17 mouse cellular contexts compared by ENCODE assay signal in genomic region chr11:34384178-34384577, GRCm38 (mm10).
"Had no signal": no experiment of that assay in that cellular context is flagged by ENCODE, and none has a peak within 500 bp of the region (broad histone marks: within the 10 kb centered on the region; RNA-seq: fewer than 3 reads in every experiment).

No protein-coding gene starts in this region.

- H3K36me3 ChIP-seq: limb, embryonic 12.5 days; limb, embryonic 15.5 days; stomach, embryonic 15.5 days had no signal

- H3K4me1 ChIP-seq: limb, embryonic 15.5 days; stomach, embryonic 15.5 days had no signal

- H3K4me2 ChIP-seq: limb, embryonic 12.5 days; limb, embryonic 15.5 days; liver, embryonic 11.5 days; lung, embryonic 14.5 days; midbrain, embryonic 11.5 days; stomach, embryonic 15.5 days had no signal

- H3K9ac ChIP-seq: limb, embryonic 12.5 days; limb, embryonic 15.5 days; liver, embryonic 14.5 days; liver, postnatal 0 days; lung, embryonic 14.5 days; stomach, embryonic 15.5 days had no signal

- H3K27ac ChIP-seq: limb, embryonic 12.5 days; limb, embryonic 15.5 days; liver, embryonic 14.5 days; macrophage; stomach, embryonic 15.5 days had no signal

- ATAC-seq: liver, postnatal 0 days; lung, postnatal 0 days had no signal

- H3K27me3 ChIP-seq: limb, embryonic 15.5 days; stomach, embryonic 15.5 days had no signal

- H3K4me3 ChIP-seq: limb, embryonic 12.5 days; limb, embryonic 15.5 days; stomach, embryonic 15.5 days had no signal

- DNase-seq: kidney, postnatal 14 days; kidney, postnatal 4 days; left cerebral cortex, postnatal 4 days; liver, postnatal 0 days; lung, embryonic 14.5 days; midbrain, embryonic 14.5 days; right cerebral cortex, postnatal 25 days; spleen, adult 18-20 months; thymus, postnatal 25 days had no signal

- H3K9me3 ChIP-seq: limb, embryonic 12.5 days; limb, embryonic 15.5 days; stomach, embryonic 15.5 days had no signal
